Comparison of ENCODE assay signal across 25 mouse cellular contexts in genomic region chr12:57926886-57927285, GRCm38 (mm10).
A peak's percentile ranks its signal among the peaks of the same experiment; 100 is the strongest.
DNase-seq lines count a peak whose midpoint lies in the region; ATAC-seq and TF ChIP-seq lines count a peak whose summit lies in the region.
"Had no signal": no experiment of that assay in that cellular context is flagged by ENCODE, and none has a peak within 500 bp of the region (broad histone marks: within the 10 kb centered on the region; RNA-seq: fewer than 3 reads in every experiment).

No protein-coding gene starts in this region.

- no peak overlapping the region for H3K9ac ChIP-seq in hindbrain, embryonic 16.5 days (ENCODE audit: low read depth, low read length)
- H3K9ac ChIP-seq in hindbrain, embryonic 11.5 days (ENCODE audit: low read depth, low read length), result no peak overlapping the region
- no peak overlapping the region for H3K9ac ChIP-seq in kidney, postnatal 0 days (ENCODE audit: low read depth, low read length)
- H3K9ac ChIP-seq in midbrain, postnatal 0 days (replicated peaks; ENCODE audit: low read length, poor library complexity, severe bottlenecking), result no peak overlapping the region
- no peak overlapping the region for H3K9ac ChIP-seq in midbrain, embryonic 16.5 days (ENCODE audit: low read depth, low read length)
- H3K9ac ChIP-seq: embryonic facial prominence, embryonic 12.5 days; forebrain, embryonic 13.5 days; forebrain, embryonic 15.5 days; forebrain, postnatal 0 days had no signal

- ATAC-seq in hindbrain, embryonic 16.5 days, result peak; percentile 79; the same call in 1 of the 2 replicates
- no peak for ATAC-seq in hindbrain, embryonic 11.5 days (ENCODE audit: low FRiP score)
- 0 out of 2 replicates have a peak, but pooled peaks have one; percentile 10 for ATAC-seq in kidney, postnatal 0 days (replicated peaks; ENCODE audit: low FRiP score, low read depth)
- no peak for ATAC-seq in midbrain, postnatal 0 days (ENCODE audit: low FRiP score)
- ATAC-seq in midbrain, embryonic 16.5 days, result no peak
- ATAC-seq: activated CD4-positive, CD25-positive, alpha-beta regulatory T cell, adult 4 months; CD4-positive, CD25-positive, alpha-beta regulatory T cell, adult 4 months; forebrain, embryonic 13.5 days; forebrain, embryonic 15.5 days; forebrain, postnatal 0 days; Patski had no signal

- 62% methylated on average over 1 of the region's 1 CpGs for WGBS in hindbrain, embryonic 16.5 days
- WGBS in hindbrain, embryonic 11.5 days, result 87% methylated on average over 1 of the region's 1 CpGs
- WGBS in kidney, postnatal 0 days, result 57% methylated on average over 1 of the region's 1 CpGs
- 89% methylated on average over 1 of the region's 1 CpGs for WGBS in midbrain, postnatal 0 days
- 75% methylated on average over 1 of the region's 1 CpGs for WGBS in midbrain, embryonic 16.5 days

- H3K4me1 ChIP-seq in hindbrain, embryonic 16.5 days (ENCODE audit: control insufficient read depth, insufficient read depth, low read depth, low read length), result no peaks in the 10 kb centered on the region
- no peaks in the 10 kb centered on the region for H3K4me1 ChIP-seq in hindbrain, embryonic 11.5 days (replicated peaks; ENCODE audit: control insufficient read depth, insufficient read depth, low read length)
- no peaks in the 10 kb centered on the region for H3K4me1 ChIP-seq in kidney, postnatal 0 days (replicated peaks; ENCODE audit: insufficient read depth, low read length)
- H3K4me1 ChIP-seq in midbrain, postnatal 0 days (ENCODE audit: insufficient read depth, low read length), result no peaks in the 10 kb centered on the region
- no peaks in the 10 kb centered on the region for H3K4me1 ChIP-seq in midbrain, embryonic 16.5 days (ENCODE audit: control insufficient read depth, insufficient read depth, low read length)
- H3K4me1 ChIP-seq: embryonic facial prominence, embryonic 10.5 days; embryonic facial prominence, embryonic 12.5 days; forebrain, embryonic 13.5 days; forebrain, embryonic 15.5 days had no signal

- H3K27ac ChIP-seq in hindbrain, embryonic 16.5 days (ENCODE audit: low read depth, low read length), result no peak overlapping the region
- no peak overlapping the region for H3K27ac ChIP-seq in hindbrain, embryonic 11.5 days (ENCODE audit: low read depth, low read length)
- no peak overlapping the region for H3K27ac ChIP-seq in kidney, postnatal 0 days
- no peak overlapping the region for H3K27ac ChIP-seq in midbrain, postnatal 0 days (ENCODE audit: low read depth, low read length)
- no peak overlapping the region for H3K27ac ChIP-seq in midbrain, embryonic 16.5 days (ENCODE audit: low read length)
- H3K27ac ChIP-seq: embryonic facial prominence, embryonic 10.5 days; embryonic facial prominence, embryonic 12.5 days; forebrain, embryonic 13.5 days; forebrain, embryonic 15.5 days had no signal

- 0 out of 2 replicates have a peak, but pooled peaks cover 5% of the 10 kb centered on the region for H3K9me3 ChIP-seq in hindbrain, embryonic 16.5 days (ENCODE audit: control insufficient read depth, low read length)
- H3K9me3 ChIP-seq in hindbrain, embryonic 11.5 days (ENCODE audit: control insufficient read depth, low read length), result no peaks in the 10 kb centered on the region
- no peaks in the 10 kb centered on the region for H3K9me3 ChIP-seq in kidney, postnatal 0 days (replicated peaks; ENCODE audit: low read length)
- no peaks in the 10 kb centered on the region for H3K9me3 ChIP-seq in midbrain, postnatal 0 days (ENCODE audit: low read length)
- no peaks in the 10 kb centered on the region; the same call in 1 of the 2 replicates for H3K9me3 ChIP-seq in midbrain, embryonic 16.5 days (replicated peaks; ENCODE audit: control insufficient read depth, low read length, poor library complexity, severe bottlenecking)
- H3K9me3 ChIP-seq: embryonic facial prominence, embryonic 10.5 days; embryonic facial prominence, embryonic 12.5 days; forebrain, embryonic 13.5 days; forebrain, embryonic 15.5 days; G1E had no signal

- no peak overlapping the region for H3K4me3 ChIP-seq in hindbrain, embryonic 16.5 days (ENCODE audit: low read length)
- no peak overlapping the region for H3K4me3 ChIP-seq in hindbrain, embryonic 11.5 days (ENCODE audit: low read depth, low read length)
- no peak overlapping the region for H3K4me3 ChIP-seq in kidney, postnatal 0 days (replicated peaks; ENCODE audit: low read depth, low read length)
- H3K4me3 ChIP-seq in midbrain, postnatal 0 days (ENCODE audit: low read depth, low read length), result no peak overlapping the region
- no peak overlapping the region for H3K4me3 ChIP-seq in midbrain, embryonic 16.5 days (ENCODE audit: low read depth, low read length)
- H3K4me3 ChIP-seq: embryonic facial prominence, embryonic 10.5 days; embryonic facial prominence, embryonic 12.5 days; forebrain, embryonic 13.5 days; forebrain, embryonic 15.5 days had no signal

- no peak for TF ChIP-seq CTCF in kidney, postnatal 0 days (IDR thresholded peaks at IDR 0.05; ENCODE audit: low read depth)
- no peak for TF ChIP-seq CTCF in midbrain, postnatal 0 days (IDR thresholded peaks at IDR 0.05)

- H3K4me2 ChIP-seq in hindbrain, embryonic 16.5 days (ENCODE audit: low read length), result no peak overlapping the region
- no peak overlapping the region for H3K4me2 ChIP-seq in hindbrain, embryonic 11.5 days (replicated peaks; ENCODE audit: low read depth, low read length)
- no peak overlapping the region for H3K4me2 ChIP-seq in kidney, postnatal 0 days (ENCODE audit: low read length)
- no peak overlapping the region for H3K4me2 ChIP-seq in midbrain, postnatal 0 days (ENCODE audit: low read depth, low read length, poor library complexity, severe bottlenecking)
- no peak overlapping the region for H3K4me2 ChIP-seq in midbrain, embryonic 16.5 days (ENCODE audit: low read length)
- H3K4me2 ChIP-seq: embryonic facial prominence, embryonic 12.5 days; forebrain, embryonic 13.5 days; forebrain, embryonic 15.5 days had no signal

- H3K36me3 ChIP-seq in hindbrain, embryonic 16.5 days (ENCODE audit: control insufficient read depth, insufficient read depth, low read length), result no peaks in the 10 kb centered on the region
- no peaks in the 10 kb centered on the region for H3K36me3 ChIP-seq in hindbrain, embryonic 11.5 days (ENCODE audit: control insufficient read depth, insufficient read depth, low read length)
- H3K36me3 ChIP-seq in kidney, postnatal 0 days (ENCODE audit: insufficient read depth, low read length), result no peaks in the 10 kb centered on the region
- H3K36me3 ChIP-seq in midbrain, postnatal 0 days (ENCODE audit: insufficient read depth, low read length), result no peaks in the 10 kb centered on the region
- no peaks in the 10 kb centered on the region for H3K36me3 ChIP-seq in midbrain, embryonic 16.5 days (ENCODE audit: control insufficient read depth, insufficient read depth, low read length)
- H3K36me3 ChIP-seq: embryonic facial prominence, embryonic 10.5 days; embryonic facial prominence, embryonic 12.5 days; forebrain, embryonic 15.5 days; G1E had no signal

- no peaks in the 10 kb centered on the region for H3K27me3 ChIP-seq in hindbrain, embryonic 16.5 days (replicated peaks; ENCODE audit: control insufficient read depth, insufficient read depth, low read length)
- H3K27me3 ChIP-seq in hindbrain, embryonic 11.5 days (ENCODE audit: control insufficient read depth, insufficient read depth, low read length), result no peaks in the 10 kb centered on the region
- H3K27me3 ChIP-seq in kidney, postnatal 0 days (ENCODE audit: insufficient read depth, low read length), result no peaks in the 10 kb centered on the region
- no peaks in the 10 kb centered on the region for H3K27me3 ChIP-seq in midbrain, postnatal 0 days (ENCODE audit: insufficient read depth, low read length)
- H3K27me3 ChIP-seq in midbrain, embryonic 16.5 days (ENCODE audit: control insufficient read depth, insufficient read depth, low read depth, low read length), result no peaks in the 10 kb centered on the region
- H3K27me3 ChIP-seq: CH12.LX; embryonic facial prominence, embryonic 12.5 days; forebrain, embryonic 13.5 days; forebrain, embryonic 15.5 days; Patski had no signal

- peak; percentile 71 to 76 for DNase-seq in cerebellum, postnatal 10 days
- DNase-seq in cerebellum, adult 11 months, result no peak
- DNase-seq in hindbrain, embryonic 11.5 days (ENCODE audit: low spot score), result no peak
- DNase-seq in kidney, postnatal 0 days (ENCODE audit: low spot score), result peak; percentile 38
- DNase-seq in kidney, adult 11 months, result no peak
- DNase-seq in midbrain, postnatal 0 days (ENCODE audit: low spot score), result peak; percentile 74
- DNase-seq: adrenal gland, adult 8-10 months; adrenal gland, postnatal 14 days; adrenal gland, postnatal 36 days; B cell, adult 2 months; cerebellum, adult 2 months; cerebellum, adult 9-10 months; cerebellum, postnatal 25 days; forebrain, postnatal 0 days had no signal

Comparison
In these comparisons a context has a peak if more than half of its experiments do, and no peak if none do; other contexts are left out.
1. DNase-seq: peak in cerebellum, postnatal 10 days (2 of 2), kidney, postnatal 0 days (single experiment) and midbrain, postnatal 0 days (single experiment); none in cerebellum, adult 11 months (single experiment), hindbrain, embryonic 11.5 days (single experiment) and kidney, adult 11 months (single experiment).
2. ATAC-seq: peak in hindbrain, embryonic 16.5 days (single experiment) and kidney, postnatal 0 days (single experiment); none in hindbrain, embryonic 11.5 days (single experiment), midbrain, postnatal 0 days (single experiment) and midbrain, embryonic 16.5 days (single experiment).